Mouse (Mus musculus) retina, postnatal 7 days (tissue): Measurements from ENCODE around the gene Cyp20a1.

Source experiments
- DNase-seq: peaks from one replicate; pipeline ENCODE4 v3.0.0-alpha.2; 2012; ENCODE audit warnings: low read depth, low spot score

Gene Cyp20a1

GRCm38 (mm10) chr1:60342808-60343629 lies at the start of gene Cyp20a1:
Cyp20a1 (plus strand) TSS chr1:60343323.
- DNase-seq: peak; percentile 64

DNA sequence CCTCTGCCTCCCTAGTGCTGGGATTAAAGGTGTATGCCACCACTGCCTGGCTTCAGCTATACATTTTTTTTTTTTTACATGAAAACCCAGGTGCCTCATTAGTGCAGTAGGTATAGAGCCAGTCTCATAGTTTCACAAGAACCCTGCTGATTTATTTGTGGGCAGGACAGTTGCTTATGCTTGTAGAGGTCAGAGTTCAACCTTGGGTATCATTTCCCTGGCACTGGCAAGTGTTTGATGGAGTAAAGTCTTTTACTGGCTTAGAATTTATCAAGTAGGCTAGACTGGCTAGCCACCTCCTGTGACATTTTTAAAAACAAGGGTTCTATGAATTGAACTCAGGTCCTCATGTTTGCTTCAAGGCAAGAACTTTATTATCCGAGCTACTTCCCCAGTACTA lies 49.2 kb upstream of the Cyp20a1 start:
- no peak for DNase-seq

DNA sequence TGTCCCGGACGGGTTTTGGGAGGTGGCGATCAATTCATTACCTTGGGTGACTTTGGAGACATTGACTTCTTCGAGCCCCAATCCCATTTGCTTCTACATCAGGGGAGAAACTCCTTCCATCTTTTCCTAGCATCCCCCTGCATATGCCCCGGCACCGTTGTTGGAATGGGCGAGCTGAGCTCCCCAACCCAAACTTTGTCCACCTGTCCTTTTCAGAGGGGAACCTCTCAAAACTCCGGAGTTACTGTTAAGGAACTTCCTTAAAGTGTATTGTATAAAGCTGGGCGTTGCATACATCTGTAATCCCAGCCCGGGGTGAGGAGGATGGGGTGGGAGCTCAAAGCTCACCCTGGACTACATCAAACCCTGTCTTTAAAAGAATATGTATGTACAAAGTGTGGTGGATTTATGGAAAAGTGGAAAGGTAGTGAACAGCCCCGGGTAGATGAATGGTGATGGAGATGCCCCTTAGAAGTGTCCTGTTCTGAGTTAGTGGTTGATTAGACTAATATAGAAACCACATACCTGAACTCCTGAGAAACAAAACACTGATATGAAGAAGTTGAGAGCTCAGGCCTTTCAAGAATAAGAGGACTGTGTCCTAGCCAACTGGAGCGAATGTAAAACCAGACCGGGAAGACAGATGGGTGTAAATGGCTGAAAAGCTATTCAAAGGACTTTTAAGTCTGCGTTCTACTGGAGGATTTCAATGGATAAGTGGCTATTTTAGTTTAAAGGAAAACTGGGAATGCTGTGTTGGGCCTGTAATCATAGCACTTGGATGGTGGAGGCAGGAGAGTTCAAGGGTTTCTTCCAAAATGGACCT lies 720 bp downstream of the Cyp20a1 start:
- DNase-seq: no peak

DNA sequence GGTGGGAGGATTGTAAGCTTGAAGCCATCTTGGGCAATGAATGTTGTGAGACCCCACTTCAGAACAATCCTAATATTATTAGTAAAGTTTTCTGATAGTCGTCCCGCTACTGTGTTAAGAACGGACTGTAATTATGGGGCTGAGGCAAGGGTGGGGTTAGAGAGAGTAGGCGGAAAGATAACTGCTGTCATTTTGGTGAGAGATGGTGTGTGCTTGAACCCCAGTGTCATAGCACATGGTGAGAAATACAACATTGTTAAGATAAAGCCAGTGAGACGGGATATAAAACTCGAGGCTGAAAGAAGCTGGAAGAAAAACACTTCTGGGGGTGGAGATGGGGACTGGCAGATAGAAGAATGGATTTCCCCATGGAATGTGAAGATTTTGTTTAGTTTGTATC lies 1.5 kb downstream of the Cyp20a1 start:
- DNase-seq: no peak

DNA sequence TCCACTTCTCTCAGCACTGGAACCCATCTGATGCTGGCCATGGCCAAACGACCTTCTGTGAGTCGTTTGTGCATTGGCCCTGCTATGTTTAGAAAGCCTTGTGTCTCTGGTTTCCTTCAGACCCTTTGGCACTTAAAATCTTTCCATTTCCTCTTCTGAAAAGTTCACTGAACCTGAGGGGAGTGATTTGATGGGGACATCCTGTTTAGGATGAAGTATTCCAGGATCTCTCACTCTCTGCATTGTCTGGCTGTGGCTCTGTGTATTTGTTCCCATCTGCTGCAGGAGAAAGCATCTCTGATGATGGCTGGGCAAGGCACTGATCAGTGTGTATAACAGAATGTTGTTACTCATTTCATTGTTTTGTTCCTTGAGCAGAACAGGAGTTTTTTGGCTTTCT lies 2.6 kb downstream of the Cyp20a1 start:
- no peak for DNase-seq

DNA sequence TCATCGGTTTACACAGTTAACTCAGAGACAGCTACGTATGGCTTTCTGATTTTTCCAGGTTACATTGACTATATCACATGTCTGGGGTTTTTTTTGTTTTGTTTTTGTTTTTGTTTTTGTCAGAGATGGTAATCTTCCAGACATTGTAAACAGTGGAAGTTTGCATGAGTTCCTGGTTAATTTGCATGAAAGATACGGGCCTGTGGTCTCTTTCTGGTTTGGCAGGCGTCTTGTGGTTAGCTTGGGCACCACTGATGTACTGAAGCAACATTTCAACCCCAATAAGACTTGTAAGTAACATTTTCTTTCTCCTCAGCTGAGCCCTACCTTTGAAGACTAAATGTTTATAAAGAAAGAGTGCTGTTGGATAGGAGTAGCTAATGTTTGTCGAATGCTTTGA lies 9.7 kb downstream of the Cyp20a1 start:
- no peak for DNase-seq

DNA sequence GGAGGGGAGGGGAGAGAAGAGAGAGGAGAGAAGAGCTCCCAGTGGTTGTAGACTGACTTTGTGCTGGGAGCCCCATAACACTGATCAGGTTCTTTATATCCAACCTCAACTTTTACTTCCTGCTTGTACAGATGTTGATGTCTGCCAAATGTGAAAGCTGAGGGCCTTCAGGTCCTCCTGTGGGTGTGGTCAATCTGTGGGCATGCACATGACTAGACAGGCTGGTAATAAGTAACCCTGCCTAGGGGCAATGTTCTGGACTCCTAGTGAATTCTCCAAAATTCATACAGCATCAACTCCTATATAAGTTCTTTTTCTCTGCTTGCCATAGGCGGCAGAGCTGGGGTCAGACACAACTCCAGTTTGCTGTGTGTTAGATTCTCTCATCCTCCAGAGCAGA lies 18.5 kb downstream of the Cyp20a1 start:
- DNase-seq: no peak

DNA sequence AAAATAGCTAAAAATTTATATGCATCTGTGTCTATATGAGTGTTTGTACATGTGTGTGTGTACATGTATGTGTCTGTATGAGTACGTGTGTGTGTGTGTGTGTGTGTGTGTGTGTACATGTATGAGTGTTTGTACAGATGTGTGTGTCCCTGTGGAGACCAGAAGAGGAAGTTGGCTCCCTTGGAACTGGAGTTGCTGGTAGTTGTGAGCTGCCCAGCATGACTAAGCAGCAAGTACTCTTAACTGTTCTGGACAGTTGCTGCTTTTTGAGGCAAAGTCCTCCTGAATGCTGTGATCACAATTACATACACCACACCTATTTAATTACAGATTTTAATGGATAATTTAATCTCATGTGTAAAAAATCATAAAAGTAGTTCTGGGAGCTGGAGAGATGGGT lies 33.4 kb downstream of the Cyp20a1 start:
- DNase-seq: no peak

DNA sequence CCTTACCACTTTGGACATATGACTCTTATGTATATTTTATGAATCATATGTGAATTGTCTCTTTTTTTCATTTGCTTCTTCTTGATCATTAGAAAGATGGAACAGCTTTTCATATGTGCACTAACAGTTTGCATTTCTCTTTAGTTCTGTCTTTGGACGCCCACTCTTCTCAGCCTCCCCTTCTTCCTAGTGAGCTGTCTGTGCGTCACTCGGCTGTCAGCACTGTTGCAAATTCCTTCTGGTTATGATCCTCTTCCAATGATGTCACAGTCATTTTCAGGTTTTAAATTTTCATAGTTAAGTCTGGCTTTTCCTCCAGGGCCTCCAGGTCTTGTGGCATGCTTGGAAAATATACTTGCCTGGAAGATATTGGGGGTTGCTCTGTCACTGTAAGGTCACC lies 38.8 kb downstream of the Cyp20a1 start:
- no peak for DNase-seq

DNA sequence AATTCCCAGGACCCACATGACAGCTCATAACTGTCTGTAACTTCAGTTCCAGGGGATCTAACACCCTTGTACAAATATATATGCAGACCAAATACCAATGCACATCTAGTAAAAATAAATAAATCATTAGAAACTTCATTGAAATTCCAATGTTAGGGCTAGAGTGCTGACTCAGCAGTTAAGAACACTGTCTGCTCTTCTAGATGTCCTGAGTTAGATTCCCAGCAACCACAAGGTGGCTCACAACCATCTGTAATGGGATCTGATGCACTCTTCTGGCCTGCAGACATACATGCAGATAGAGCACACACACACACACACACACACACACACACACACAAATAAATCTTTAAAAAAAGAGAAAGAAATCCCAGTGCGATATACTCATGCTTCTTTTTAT lies 61.7 kb downstream of the Cyp20a1 start:
- DNase-seq: no peak

DNA sequence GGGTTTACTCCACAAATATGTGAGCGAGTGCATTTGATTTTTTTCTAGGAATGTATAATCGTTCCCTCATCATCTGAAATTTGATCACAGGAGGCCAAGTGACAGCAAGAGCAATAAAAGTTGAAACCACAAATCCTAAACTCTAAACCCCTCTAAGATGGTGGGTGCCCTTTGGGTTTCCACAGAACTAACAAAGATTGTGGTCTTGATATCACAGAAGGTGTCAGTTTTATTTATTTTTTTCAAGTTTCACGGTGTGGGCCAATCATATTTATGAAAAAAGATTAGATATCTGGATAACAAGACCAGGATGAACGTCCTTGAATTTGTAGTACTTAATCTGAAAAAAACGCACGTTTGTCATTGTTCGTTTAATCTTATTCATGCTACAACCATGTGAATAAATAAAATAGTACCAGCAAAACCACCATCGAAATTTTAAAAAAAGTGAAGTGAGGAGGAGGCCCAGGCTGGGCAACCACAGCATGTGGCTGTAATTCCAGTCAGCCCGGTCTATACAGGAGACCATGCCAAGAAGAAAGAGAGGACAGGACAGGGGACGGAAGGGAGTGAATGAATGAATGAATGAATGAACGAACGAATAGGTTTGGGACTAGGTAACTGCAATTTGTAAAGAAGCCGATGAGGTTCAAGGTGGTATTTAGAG lies 65.5 kb downstream of the Cyp20a1 start:
- DNase-seq: peak; percentile 4

- DNase-seq: peak; percentile 94
These were observed 66.2 kb downstream of the Cyp20a1 start, which contains the start of gene Abi2 for GRCm38 (mm10) chr1:60409168-60409828. Abi2 (plus strand) TSS chr1:60409619.

DNA sequence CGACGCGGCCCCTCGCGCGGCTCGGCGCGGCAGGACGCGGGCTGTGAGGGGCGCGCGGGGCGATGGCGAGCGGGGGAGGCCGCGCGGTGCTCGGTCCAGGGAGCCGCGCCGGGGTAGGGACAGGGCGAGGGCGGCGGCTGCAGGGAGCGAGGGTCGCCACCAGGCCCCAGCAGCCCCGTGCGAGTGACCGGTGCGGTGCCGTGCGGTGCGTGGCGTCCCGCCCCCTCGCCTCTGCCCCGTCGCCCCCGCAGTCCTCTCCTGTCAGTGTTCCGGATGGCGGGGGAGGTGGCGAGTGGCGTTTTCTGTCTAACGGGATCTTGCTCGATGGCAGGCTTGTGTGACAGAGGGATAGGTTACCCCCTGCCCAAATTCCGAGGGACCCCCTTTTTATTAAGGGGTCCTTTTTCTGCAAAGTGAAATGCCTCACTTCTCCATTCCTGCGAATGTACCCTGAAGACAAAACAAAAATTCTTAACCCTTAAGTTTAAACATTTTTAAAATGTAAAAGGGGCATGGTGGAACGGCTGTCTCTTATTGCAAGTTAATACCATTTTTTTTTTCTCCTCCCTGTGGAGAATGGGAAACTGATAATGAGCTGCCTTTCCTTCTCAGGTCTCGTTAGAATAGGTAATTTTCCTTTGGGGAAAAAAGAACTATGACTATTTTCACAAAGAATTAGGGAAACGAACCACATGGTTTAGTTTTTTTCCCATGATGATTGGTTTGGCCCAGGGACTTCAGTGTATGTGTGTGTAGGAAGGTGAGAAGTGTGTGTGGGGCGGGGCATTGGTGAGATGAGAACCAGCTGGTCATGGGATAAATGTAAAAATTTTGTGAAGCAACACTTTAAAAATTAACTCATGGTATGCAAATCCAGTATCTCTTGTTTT lies 67.0 kb downstream of the Cyp20a1 start:
- no peak for DNase-seq

DNA sequence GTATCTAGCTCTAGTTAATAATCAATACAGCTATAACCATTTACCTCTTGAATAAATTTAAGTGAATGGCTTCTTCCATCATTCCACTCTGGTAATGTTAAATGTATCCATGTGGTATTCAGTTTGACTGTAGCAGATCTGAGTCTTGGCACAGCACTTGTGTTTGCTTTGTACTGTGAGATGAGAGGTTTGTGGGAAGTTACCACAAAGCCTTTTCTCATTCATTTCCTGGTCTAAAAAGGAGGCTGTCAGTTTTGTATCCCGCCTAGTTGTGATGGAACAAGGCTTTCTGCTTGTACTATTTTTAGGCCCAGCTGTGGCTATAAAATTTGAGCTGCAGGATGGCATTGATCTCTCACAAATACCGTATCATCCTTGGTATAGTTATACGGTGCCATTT lies 73.6 kb downstream of the Cyp20a1 start:
- DNase-seq: no peak

- no peak for DNase-seq
These were observed 80.8 kb downstream of the Cyp20a1 start for GRCm38 (mm10) chr1:60423882-60424281.

DNA sequence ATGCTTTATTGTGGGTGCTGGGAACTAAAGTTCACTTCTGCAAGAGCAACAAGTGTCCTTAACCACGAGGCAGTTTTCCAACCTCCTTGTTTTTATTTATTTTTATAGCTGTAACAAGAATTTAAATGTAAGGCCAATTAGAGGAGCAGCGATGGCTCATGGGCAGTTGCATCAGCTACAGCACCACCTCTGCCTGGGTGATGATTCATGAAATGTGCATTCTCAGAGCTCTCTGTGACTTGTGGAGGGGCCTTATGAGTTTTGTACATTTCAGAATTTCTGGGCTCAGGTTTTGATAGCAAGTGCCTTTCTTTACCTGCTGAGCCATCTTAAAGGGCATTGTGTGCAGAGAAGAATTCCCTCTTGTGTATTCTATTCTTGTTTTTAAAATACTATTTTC lies 85.2 kb downstream of the Cyp20a1 start:
- no peak for DNase-seq

GRCm38 (mm10) chr1:60428932-60429331 lies 85.8 kb downstream of the Cyp20a1 start:
- peak; percentile 20 for DNase-seq

GRCm38 (mm10) chr1:60431531-60431930 lies 88.4 kb downstream of the Cyp20a1 start:
- no peak for DNase-seq

DNA sequence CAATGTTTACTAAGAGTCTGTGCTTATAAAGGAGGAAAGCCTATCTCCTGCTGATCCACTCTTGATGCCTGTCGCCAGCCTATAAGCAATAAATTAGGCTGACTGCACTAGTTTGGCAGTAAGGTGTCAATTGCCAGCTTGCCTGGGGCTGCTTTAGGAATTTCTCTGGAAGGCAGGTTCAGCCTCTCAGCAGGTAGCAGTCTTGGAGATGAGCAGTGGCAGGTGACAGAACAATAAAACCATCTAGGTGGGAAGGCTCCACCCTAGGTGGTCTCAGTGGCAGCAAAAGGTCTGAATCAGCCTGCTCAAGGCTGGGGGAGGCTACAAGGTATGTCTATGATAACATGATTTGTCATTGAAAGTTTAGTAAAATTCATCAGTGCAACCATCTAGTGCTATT lies 89.4 kb downstream of the Cyp20a1 start:
- DNase-seq: no peak
